Mouse (Mus musculus) heart, embryonic 12.5 days (tissue): Measurements from ENCODE around the gene Pcdh7. TPM values are rescaled to one million over a fixed set of nuclear protein-coding genes. Genes with fewer than 3 reads are reported as not detected.
A peak's percentile ranks its signal among the peaks of the same experiment; 100 is the strongest.

Experiments used
- ATAC-seq: fragments of 200-750 bp; cut with Nextera tagmentation; 2 replicates; pipeline ENCODE4 v1.8.0; 2017; ENCODE audit warnings: moderate TSS enrichment, moderate library complexity; ENCODE audit not compliant: insufficient number of reproducible peaks, low FRiP score
- H3K27ac ChIP-seq: fragments of 300-500 bp; sonication (generic); 2 replicates; pipeline ENCODE4 v1.5.1; 2016; ENCODE audit warnings: mild to moderate bottlenecking, moderate library complexity; ENCODE audit not compliant: poor library complexity, severe bottlenecking
- H3K27me3 ChIP-seq: fragments of 300-500 bp; sonication (generic); replicated peaks from 2 replicates; pipeline ENCODE4 v1.6.1; 2016; ENCODE audit warnings: mild to moderate bottlenecking, moderate library complexity
- H3K36me3 ChIP-seq: fragments of 300-500 bp; sonication (generic); 2 replicates; pipeline ENCODE4 v1.6.1; 2016; ENCODE audit warnings: mild to moderate bottlenecking, moderate library complexity
- H3K4me1 ChIP-seq: fragments of 300-500 bp; sonication (generic); replicated peaks from 2 replicates; pipeline ENCODE4 v1.6.1; 2016; ENCODE audit warnings: mild to moderate bottlenecking
- H3K4me2 ChIP-seq: fragments of 300-500 bp; sonication (generic); 2 replicates; pipeline ENCODE4 v1.6.1; 2016; ENCODE audit warnings: mild to moderate bottlenecking, moderate library complexity
- H3K4me3 ChIP-seq: fragments of 300-500 bp; sonication (generic); 2 replicates; pipeline ENCODE4 v1.5.1; 2016; ENCODE audit warnings: mild to moderate bottlenecking
- H3K9ac ChIP-seq: fragments of 300-500 bp; sonication (generic); 2 replicates; pipeline ENCODE4 v1.6.1; 2016; ENCODE audit warnings: mild to moderate bottlenecking, moderate library complexity
- H3K9me3 ChIP-seq: fragments of 300-500 bp; sonication (generic); replicated peaks from 2 replicates; pipeline ENCODE4 v1.6.1; 2016; ENCODE audit warnings: mild to moderate bottlenecking, moderate library complexity
- WGBS: fragments of 180-500 bp; shearing (Covaris S2); methylation state at CpG from one replicate; pipeline ENCODE4 v1.1.7; 2016; 5-methylcytosine and 5-hydroxymethylcytosine counted together
- polyA plus RNA-seq: library from polyadenylated mRNA; unstranded; fragments of >200 nt; fragmentation: Nextera tagmentation; extraction: Ambion mirVana; gene quantifications from 2 replicates; pipeline ENCODE4 v1.2.1, GENCODE M21; 2016

The Pcdh7 gene
- polyA plus RNA-seq, 1 experiment from 2014 or later: 25.9 TPM

DNA sequence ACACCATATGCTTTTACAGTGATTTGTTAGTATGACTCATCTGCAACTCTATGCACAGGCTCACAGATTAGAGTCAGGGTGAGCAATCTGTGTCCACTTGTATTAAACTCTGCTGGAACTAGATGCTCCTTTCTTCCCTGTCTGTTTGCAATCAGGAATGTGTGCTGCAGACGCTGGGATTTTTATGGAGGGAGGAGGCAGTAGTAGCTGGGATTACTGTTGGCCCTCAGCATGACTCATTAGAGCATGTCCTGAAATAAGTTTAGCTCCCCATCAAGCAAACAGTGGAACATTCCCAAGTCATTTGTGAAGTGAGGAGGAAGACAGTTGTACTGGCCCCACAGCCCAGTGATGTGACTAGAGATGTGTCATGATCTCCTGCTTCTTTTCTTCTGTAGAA, 38.0 kb downstream of the Pcdh7 start:
- Histone ChIP-seq H3K4me1 (peaks cover 44% of the 10 kb centered on the region), H3K36me3 (peaks cover 7% of the 10 kb centered on the region; the same call in 1 of the 2 replicates), H3K4me3 (no peak overlapping the region), H3K9ac (no peak overlapping the region), H3K9me3 (no peaks in the 10 kb centered on the region; the same call in 1 of the 2 replicates), H3K27me3 (no peaks in the 10 kb centered on the region), H3K27ac (peak overlapping the region; percentile 8; the same call in 1 of the 2 replicates), H3K4me2 (no peak overlapping the region)
- no peak for ATAC-seq
- 3% methylated on average over 1 of the region's 1 CpGs for WGBS

DNA sequence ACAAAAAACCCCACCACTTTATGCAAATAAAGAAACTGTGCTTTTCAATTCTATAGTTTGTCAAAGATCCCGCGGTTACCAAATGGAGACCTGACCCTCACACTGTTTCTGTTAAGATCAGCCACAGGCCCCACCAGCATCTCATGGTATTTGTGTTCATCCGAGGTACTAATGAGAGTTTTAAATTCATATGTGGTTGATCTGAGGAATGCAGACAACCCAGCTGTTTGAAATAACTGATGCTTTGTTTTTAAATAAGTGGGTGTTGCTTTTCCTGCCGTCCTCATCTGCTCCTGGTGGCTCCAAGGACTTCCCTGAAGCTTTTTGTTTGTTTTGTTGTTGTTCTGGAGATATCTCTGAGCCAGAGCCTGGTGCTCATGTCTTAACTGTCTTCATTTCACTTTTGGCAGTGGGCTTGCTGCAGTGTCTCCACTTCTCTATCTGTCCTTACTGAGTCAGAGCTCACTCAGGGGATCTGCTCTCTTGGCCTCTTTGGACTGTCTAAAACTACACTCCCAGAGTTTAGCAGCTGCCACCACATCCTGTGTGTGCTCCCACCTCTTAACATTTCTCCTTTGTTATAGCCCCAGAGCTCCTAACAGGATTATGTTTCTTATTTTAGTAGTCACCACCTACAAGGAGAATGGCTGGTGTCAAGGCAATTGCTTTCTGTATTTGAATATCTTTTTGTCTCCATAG, 39.1 kb downstream of the Pcdh7 start:
- Histone ChIP-seq H3K36me3 (peaks cover 7% of the 10 kb centered on the region; the same call in 1 of the 2 replicates), H3K4me2 (no peak overlapping the region), H3K27ac (peak overlapping the region; percentile 75), H3K4me3 (no peak overlapping the region), H3K9ac (no peak overlapping the region), H3K4me1 (peaks cover 44% of the 10 kb centered on the region), H3K9me3 (no peaks in the 10 kb centered on the region; the same call in 1 of the 2 replicates), H3K27me3 (no peaks in the 10 kb centered on the region)
- ATAC-seq: no peak
- 39% methylated on average over 4 of the region's 4 CpGs for WGBS

DNA sequence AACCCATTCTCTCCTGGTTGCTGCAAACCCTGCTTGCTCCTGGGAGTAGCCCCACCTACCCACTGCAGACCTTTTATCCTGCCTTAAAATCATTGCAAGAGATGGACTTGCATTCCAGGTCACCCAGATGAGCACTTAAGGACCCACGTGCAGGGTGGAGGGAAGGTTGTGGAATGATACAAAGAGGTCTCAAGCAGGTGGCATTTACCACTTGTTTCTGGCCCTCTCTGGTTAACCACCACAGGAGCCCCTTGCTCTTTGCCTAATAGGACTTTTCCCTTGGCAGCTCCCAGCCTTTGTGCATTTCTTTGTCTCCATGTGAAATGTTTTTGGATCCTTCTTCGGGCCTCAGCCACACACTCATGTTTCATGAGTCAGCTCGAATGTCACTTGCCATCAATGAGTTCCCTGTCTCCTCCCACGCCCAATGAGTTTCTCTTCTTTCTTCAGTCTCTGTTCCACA, 39.7 kb downstream of the Pcdh7 start:
- no peak overlapping the region for H3K9ac ChIP-seq
- H3K27ac ChIP-seq: peak overlapping the region; percentile 75
- peaks cover 44% of the 10 kb centered on the region for H3K4me1 ChIP-seq
- peaks cover 7% of the 10 kb centered on the region; the same call in 1 of the 2 replicates for H3K36me3 ChIP-seq
- no peaks in the 10 kb centered on the region for H3K27me3 ChIP-seq
- H3K4me3 ChIP-seq: no peak overlapping the region
- H3K4me2 ChIP-seq: no peak overlapping the region
- ATAC-seq: no peak
- H3K9me3 ChIP-seq: no peaks in the 10 kb centered on the region; the same call in 1 of the 2 replicates
- 26% methylated on average over 4 of the region's 4 CpGs for WGBS

DNA sequence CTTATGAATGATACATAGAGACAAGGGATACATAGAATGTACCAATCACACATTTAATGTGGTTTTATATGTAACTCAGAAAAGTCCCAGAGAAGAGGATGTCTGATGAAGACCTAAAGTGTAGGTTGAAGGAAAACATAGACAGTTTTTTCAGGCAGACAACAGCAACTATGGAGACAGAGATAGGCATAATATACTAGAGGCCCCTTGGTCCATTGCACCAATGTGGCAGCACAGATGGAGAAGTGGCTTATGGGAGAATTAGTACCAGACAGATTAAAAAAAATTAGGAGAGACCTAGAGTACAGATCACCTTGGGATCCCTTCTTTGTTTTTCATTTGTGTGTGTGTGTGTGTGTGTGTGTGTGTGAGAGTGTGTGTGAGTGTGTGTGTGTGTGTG, 41.2 kb downstream of the Pcdh7 start:
- Histone ChIP-seq H3K27me3 (no peaks in the 10 kb centered on the region), H3K27ac (peak overlapping the region; percentile 38; the same call in 1 of the 2 replicates), H3K4me3 (no peak overlapping the region), H3K9me3 (no peaks in the 10 kb centered on the region; the same call in 1 of the 2 replicates), H3K9ac (no peak overlapping the region), H3K4me1 (peaks cover 47% of the 10 kb centered on the region), H3K4me2 (no peak overlapping the region), H3K36me3 (peaks cover 7% of the 10 kb centered on the region; the same call in 1 of the 2 replicates)
- ATAC-seq: no peak

DNA sequence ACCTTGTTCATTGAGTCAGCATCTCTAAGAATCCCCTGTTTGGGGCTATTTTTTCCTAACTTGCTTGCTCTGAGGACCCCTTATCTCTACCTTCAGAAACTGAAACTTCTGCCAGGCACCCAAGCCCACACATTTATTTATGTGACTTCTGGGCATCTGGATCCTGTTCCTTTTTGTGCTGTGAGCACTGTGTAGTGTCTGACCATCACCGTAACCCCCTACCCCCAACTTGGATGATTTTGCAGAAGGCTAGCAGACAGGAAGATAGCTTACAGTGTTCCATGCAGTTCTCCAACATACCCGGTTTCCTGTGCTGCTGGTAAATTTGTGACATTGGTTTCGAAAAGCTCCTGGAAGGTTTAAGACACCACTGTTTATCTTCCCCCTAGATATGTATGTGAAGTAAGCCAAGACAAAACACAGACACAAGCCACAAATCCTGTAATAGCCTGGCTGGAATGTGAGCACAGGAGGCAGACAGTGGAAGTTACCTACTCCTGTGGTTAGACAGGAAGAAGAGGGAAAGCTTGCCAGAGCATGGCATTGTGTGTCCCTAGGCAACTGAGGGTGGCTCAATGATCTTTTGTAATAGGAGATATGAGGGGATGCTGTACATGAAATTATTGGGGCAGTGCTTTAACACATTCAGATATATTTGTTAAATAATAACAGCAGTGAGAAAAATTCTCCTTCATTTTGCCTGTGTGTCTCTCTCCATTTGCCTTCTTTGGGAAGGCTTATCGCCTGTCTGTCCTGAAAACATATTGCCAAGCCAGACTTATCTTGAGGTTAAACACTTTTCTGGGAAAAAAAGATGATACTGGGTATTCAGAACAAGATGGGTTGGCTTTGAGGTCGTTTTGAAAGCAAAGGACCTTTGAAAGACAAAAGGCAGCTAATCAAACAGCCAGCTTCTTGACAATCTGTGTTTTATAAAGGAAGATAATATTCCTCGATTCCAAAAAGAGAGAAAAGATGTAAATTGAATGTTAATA, 42.6 kb downstream of the Pcdh7 start:
- H3K36me3 ChIP-seq: no peaks in the 10 kb centered on the region
- peak; percentile 76 for ATAC-seq
- H3K9me3 ChIP-seq: no peaks in the 10 kb centered on the region
- peak overlapping the region; percentile 81 for H3K27ac ChIP-seq
- no peak overlapping the region for H3K9ac ChIP-seq
- peak overlapping the region; percentile 31 for H3K4me2 ChIP-seq
- no peaks in the 10 kb centered on the region for H3K27me3 ChIP-seq
- peaks cover 50% of the 10 kb centered on the region for H3K4me1 ChIP-seq
- WGBS: 19% methylated on average over 6 of the region's 6 CpGs
- no peak overlapping the region for H3K4me3 ChIP-seq

DNA sequence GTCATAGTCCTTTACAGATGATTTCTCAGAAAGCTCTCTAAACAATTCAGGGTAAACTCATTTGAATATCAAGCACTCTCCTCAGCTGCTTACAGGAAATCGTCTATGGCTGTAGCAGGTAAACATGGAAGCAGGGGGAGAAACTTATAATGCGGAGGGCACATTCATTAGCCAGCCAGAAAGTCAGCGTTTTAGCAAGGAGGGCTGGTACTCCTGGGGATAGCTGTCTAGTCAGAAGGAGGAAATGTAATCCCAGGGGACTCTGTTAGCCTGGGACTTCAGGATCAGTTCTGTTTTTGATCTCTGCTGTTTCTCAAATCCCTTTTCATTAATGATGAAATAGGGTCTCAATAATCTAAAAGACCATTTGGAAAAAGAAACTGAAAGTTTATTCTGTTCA, 47.6 kb downstream of the Pcdh7 start:
- Histone ChIP-seq H3K27me3 (no peaks in the 10 kb centered on the region), H3K27ac (no peak overlapping the region), H3K9me3 (no peaks in the 10 kb centered on the region), H3K4me1 (peaks cover 27% of the 10 kb centered on the region), H3K4me2 (no peak overlapping the region), H3K36me3 (peaks cover 4% of the 10 kb centered on the region; the same call in 1 of the 2 replicates), H3K4me3 (no peak overlapping the region), H3K9ac (no peak overlapping the region)
- WGBS: 47% methylated on average over 3 of the region's 3 CpGs
- no peak for ATAC-seq

DNA sequence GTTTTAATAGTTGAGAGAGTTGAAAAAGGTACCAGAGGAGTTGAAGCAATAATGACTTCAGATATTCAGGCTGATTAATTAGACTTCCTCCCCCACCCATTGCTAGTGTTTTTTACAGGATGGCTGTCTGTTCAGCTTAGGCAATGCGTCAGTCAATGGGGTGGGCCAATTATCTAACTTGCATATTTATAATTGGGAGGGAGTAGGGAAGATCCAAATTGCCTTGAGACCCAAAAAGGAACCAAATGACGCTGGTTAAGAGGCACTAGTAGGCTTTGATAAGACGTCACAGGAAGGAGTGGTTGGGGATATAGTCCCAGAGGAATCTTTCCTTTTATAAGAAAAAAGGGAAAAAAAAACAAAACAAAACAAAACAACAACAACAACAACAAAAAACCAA, 49.6 kb downstream of the Pcdh7 start:
- 52% methylated on average over 3 of the region's 3 CpGs for WGBS
- H3K4me3 ChIP-seq: no peak overlapping the region
- no peaks in the 10 kb centered on the region for H3K9me3 ChIP-seq
- no peak overlapping the region for H3K9ac ChIP-seq
- H3K36me3 ChIP-seq: peaks cover 4% of the 10 kb centered on the region; the same call in 1 of the 2 replicates
- no peak overlapping the region for H3K27ac ChIP-seq
- no peak overlapping the region for H3K4me2 ChIP-seq
- ATAC-seq: no peak
- H3K4me1 ChIP-seq: peaks cover 34% of the 10 kb centered on the region
- no peaks in the 10 kb centered on the region for H3K27me3 ChIP-seq

DNA sequence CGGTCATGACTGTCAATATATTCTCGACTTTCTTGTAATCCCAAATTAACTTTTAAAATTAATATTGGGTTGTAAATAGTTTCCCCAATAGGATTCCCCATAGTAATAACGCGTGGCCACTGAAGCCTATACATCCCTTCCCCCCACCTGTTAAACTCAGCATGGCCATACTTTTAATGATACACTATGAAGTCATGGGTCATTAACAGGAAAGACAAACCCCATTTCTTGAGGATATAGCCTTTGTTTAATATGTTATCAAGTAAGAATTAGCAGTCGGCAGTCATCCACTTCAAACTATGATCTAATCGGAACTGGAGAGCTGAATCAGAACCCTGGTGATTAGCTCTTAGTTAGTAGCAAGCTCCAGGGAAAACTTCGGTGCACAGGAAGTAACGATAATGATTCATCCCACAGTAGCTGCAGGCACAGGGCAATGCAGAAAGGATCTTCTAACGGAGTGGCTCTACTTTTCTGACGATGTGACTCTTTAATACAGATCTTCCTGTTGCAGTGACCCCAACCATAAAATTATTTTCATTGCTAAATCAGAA, 50.8 kb downstream of the Pcdh7 start:
- ATAC-seq: no peak
- WGBS: 60% methylated on average over 10 of the region's 10 CpGs
- no peak overlapping the region for H3K27ac ChIP-seq
- no peak overlapping the region for H3K9ac ChIP-seq
- H3K4me1 ChIP-seq: peaks cover 32% of the 10 kb centered on the region
- H3K4me3 ChIP-seq: no peak overlapping the region
- no peak overlapping the region for H3K4me2 ChIP-seq
- H3K9me3 ChIP-seq: no peaks in the 10 kb centered on the region
- H3K27me3 ChIP-seq: no peaks in the 10 kb centered on the region
- peaks cover 4% of the 10 kb centered on the region; the same call in 1 of the 2 replicates for H3K36me3 ChIP-seq

DNA sequence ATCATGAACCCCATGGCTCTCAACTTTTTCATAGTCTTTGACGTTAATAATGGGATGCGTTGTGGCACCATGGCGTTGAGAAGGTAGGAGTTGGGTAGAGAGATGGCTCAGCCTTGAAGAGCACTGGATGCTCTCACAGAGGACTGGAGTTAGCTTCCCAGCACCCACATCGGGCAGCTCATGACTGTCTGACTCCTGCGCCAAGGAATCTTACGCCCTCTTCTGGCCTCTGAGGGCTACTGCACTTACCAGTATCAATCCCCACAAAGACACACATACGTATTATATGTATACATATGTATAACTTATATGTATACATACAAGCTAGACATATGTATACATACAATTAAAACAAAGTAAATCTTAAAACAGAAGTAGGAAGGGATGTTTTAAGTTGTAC, 51.9 kb downstream of the Pcdh7 start:
- Histone ChIP-seq H3K4me2 (no peak overlapping the region), H3K36me3 (peaks cover 4% of the 10 kb centered on the region; the same call in 1 of the 2 replicates), H3K9ac (no peak overlapping the region), H3K4me3 (no peak overlapping the region), H3K4me1 (peaks cover 31% of the 10 kb centered on the region), H3K27ac (no peak overlapping the region), H3K9me3 (no peaks in the 10 kb centered on the region), H3K27me3 (no peaks in the 10 kb centered on the region)
- 93% methylated on average over 7 of the region's 7 CpGs for WGBS
- ATAC-seq: no peak

DNA sequence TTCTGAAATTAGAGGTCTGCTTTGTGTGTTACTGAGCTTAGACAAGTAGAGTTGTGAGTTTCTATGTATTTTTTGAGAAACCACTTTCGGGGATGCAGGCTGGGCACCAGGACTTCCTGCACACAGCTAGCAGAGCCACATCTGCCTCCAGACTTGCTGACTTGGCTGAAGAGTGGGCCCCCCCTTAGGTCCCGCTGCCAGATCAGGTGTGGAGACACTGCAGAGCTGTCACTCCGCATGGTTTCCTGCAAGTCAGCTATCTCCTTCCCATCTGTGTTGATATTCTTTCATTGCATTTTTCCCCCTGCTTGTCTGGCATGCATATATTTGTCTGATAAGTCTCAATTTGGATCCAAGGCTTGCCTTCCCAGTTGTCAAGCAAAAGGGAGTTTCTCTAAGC, 52.6 kb downstream of the Pcdh7 start:
- 62% methylated on average over 3 of the region's 3 CpGs for WGBS
- Histone ChIP-seq H3K9ac (no peak overlapping the region), H3K27ac (no peak overlapping the region), H3K9me3 (no peaks in the 10 kb centered on the region), H3K27me3 (no peaks in the 10 kb centered on the region), H3K4me2 (no peak overlapping the region), H3K4me1 (peaks cover 24% of the 10 kb centered on the region), H3K4me3 (no peak overlapping the region), H3K36me3 (peaks cover 4% of the 10 kb centered on the region; the same call in 1 of the 2 replicates)
- no peak for ATAC-seq

DNA sequence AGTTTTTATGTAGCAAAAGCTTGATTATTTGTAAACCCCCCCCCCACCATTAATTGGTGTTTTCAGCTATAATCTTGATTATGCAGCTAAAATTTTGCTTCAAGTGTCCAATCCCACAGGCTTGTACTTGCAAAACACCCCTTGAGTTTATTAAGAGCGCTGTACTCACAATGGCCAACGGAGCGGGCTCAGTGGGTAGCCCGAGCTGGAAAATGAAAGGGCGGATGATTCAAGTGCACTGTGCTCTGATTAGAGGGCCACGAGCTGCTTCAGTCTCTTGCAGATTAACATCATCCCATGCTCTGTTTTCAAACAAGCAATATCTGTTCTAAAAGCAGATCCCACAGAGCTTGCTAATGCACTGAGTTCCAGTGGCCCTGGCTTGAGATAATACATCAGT, 53.4 kb downstream of the Pcdh7 start:
- H3K4me1 ChIP-seq: peaks cover 24% of the 10 kb centered on the region
- WGBS: 64% methylated on average over 6 of the region's 6 CpGs
- H3K9ac ChIP-seq: no peak overlapping the region
- peaks cover 4% of the 10 kb centered on the region; the same call in 1 of the 2 replicates for H3K36me3 ChIP-seq
- H3K4me2 ChIP-seq: no peak overlapping the region
- ATAC-seq: no peak
- H3K27ac ChIP-seq: no peak overlapping the region
- H3K9me3 ChIP-seq: no peaks in the 10 kb centered on the region
- no peak overlapping the region for H3K4me3 ChIP-seq
- no peaks in the 10 kb centered on the region for H3K27me3 ChIP-seq
